ENCODE assay signal across 9 mouse cellular contexts in the genomic region with DNA sequence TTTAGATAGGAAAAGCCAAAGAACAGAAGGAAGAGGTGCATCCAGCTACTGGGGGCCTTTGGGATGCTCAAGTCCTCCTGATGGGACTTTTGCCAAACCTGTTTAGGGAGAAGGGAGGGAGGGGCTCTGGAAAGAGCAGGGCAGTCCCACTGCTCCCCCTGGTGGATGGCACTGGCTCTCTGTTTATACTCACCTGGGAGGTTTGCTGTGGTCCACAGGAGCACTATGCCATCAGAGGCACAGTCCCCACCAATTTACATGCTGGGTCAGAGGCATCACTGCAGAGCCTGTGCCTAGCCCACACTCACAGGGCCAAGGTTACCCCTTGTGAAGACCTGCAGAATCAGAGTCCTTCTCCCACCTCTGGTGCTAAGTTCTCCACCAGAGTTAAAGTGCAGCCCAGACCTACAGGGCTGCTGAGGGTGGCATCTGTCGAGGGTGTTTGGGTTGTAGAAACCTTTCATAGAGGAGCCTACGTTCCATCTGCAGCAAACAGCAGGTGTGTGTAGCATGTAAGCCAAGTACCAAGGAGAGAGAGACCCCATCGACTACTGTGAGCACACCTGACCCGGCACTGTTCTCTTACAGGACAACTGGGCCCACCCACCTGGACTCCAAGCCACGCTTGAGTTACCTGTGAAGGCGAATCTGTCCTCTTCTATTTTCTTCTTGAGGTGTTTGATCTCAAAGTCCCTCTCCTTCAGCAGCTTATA. TPM values are rescaled to one million over a fixed set of nuclear protein-coding genes. Genes with fewer than 3 reads are reported as not detected.
A peak's percentile ranks its signal among the peaks of the same experiment; 100 is the strongest.
DNase-seq lines count a peak whose midpoint lies in the region; ATAC-seq and TF ChIP-seq lines count a peak whose summit lies in the region.
"Had no signal": no experiment of that assay in that cellular context is flagged by ENCODE, and none has a peak within 500 bp of the region (broad histone marks: within the 10 kb centered on the region; RNA-seq: fewer than 3 reads in every experiment).

No protein-coding gene starts in this region.

- H3K79me3 ChIP-seq in C2C12 (ENCODE audit: low read depth) = no peaks in the 10 kb centered on the region

- H3K4me3 ChIP-seq in hindbrain, embryonic 16.5 days (ENCODE audit: low read length) = no peak overlapping the region
- H3K4me3 ChIP-seq in hindbrain, embryonic 14.5 days (replicated peaks; ENCODE audit: low read length) = no peak overlapping the region
- no peak overlapping the region for H3K4me3 ChIP-seq in C2C12 (ENCODE audit: insufficient read depth, poor library complexity, severe bottlenecking)
- H3K4me3 ChIP-seq: liver, embryonic 13.5 days had no signal

- H3K9me3 ChIP-seq in hindbrain, embryonic 16.5 days (ENCODE audit: control insufficient read depth, low read length) = no peaks in the 10 kb centered on the region
- no peaks in the 10 kb centered on the region for H3K9me3 ChIP-seq in hindbrain, embryonic 14.5 days (ENCODE audit: control insufficient read depth, low read length)
- H3K9me3 ChIP-seq: liver, embryonic 13.5 days had no signal

- H3K36me3 ChIP-seq in hindbrain, embryonic 16.5 days (ENCODE audit: control insufficient read depth, insufficient read depth, low read length) = no peaks in the 10 kb centered on the region
- no peaks in the 10 kb centered on the region for H3K36me3 ChIP-seq in hindbrain, embryonic 14.5 days (replicated peaks; ENCODE audit: control insufficient read depth, insufficient read depth)
- H3K36me3 ChIP-seq in C2C12 (ENCODE audit: control insufficient read depth, insufficient read depth) = no peaks in the 10 kb centered on the region
- H3K36me3 ChIP-seq: liver, embryonic 13.5 days had no signal

- peak; percentile 73 for TF ChIP-seq CTCF in C2C12 (IDR thresholded peaks at IDR 0.05; ENCODE audit: control insufficient read depth, insufficient read depth, insufficient read length)

- WGBS in hindbrain, embryonic 16.5 days = 87% methylated on average over 6 of the region's 6 CpGs
- 79% methylated on average over 6 of the region's 6 CpGs for WGBS in hindbrain, embryonic 14.5 days

- no peak for DNase-seq in hindbrain, embryonic 14.5 days (ENCODE audit: low spot score)
- DNase-seq in R1 (ENCODE audit: low read depth, low spot score) = peak; percentile 64
- peak; percentile 32 for DNase-seq in embryo, embryonic 11 days
- peak; percentile 55 to 82 for DNase-seq in kidney, postnatal 36 days
- DNase-seq in naive thymus-derived CD4-positive, alpha-beta T cell, adult 2 months (ENCODE audit: low read depth) = peak; percentile 61

- H3K4me2 ChIP-seq in hindbrain, embryonic 16.5 days (ENCODE audit: low read length) = no peak overlapping the region
- H3K4me2 ChIP-seq in hindbrain, embryonic 14.5 days (replicated peaks) = no peak overlapping the region
- H3K4me2 ChIP-seq: liver, embryonic 13.5 days had no signal

- ATAC-seq in hindbrain, embryonic 16.5 days = peak; percentile 34; the same call in 1 of the 2 replicates
- no peak; the same call in 1 of the 2 replicates for ATAC-seq in hindbrain, embryonic 14.5 days (ENCODE audit: low FRiP score)
- ATAC-seq in monocyte, adult 5-6 weeks (replicated peaks; ENCODE audit: insufficient number of reproducible peaks, low FRiP score, low TSS enrichment, poor library complexity, severe bottlenecking) = no peak

- no peak overlapping the region for H3K9ac ChIP-seq in hindbrain, embryonic 16.5 days (ENCODE audit: low read depth, low read length)
- no peak overlapping the region for H3K9ac ChIP-seq in hindbrain, embryonic 14.5 days
- H3K9ac ChIP-seq: liver, embryonic 13.5 days had no signal

- no peaks in the 10 kb centered on the region for H3K4me1 ChIP-seq in hindbrain, embryonic 16.5 days (ENCODE audit: control insufficient read depth, insufficient read depth, low read depth, low read length)
- no peaks in the 10 kb centered on the region for H3K4me1 ChIP-seq in hindbrain, embryonic 14.5 days (replicated peaks; ENCODE audit: control insufficient read depth, insufficient read depth, low read length)
- H3K4me1 ChIP-seq: liver, embryonic 13.5 days had no signal

- no peaks in the 10 kb centered on the region for H3K79me2 ChIP-seq in C2C12 (ENCODE audit: control insufficient read depth, insufficient read depth)

- H3K27ac ChIP-seq in hindbrain, embryonic 16.5 days (ENCODE audit: low read depth, low read length) = no peak overlapping the region
- no peak overlapping the region for H3K27ac ChIP-seq in hindbrain, embryonic 14.5 days
- H3K27ac ChIP-seq: liver, embryonic 13.5 days had no signal

- H3ac ChIP-seq in C2C12 (ENCODE audit: control insufficient read depth, insufficient read length, low read depth) = no peak overlapping the region

- no peaks in the 10 kb centered on the region for H3K27me3 ChIP-seq in hindbrain, embryonic 16.5 days (replicated peaks; ENCODE audit: control insufficient read depth, insufficient read depth, low read length)
- H3K27me3 ChIP-seq in hindbrain, embryonic 14.5 days (ENCODE audit: control insufficient read depth, insufficient read depth, low read length) = no peaks in the 10 kb centered on the region
- H3K27me3 ChIP-seq in C2C12 (ENCODE audit: control insufficient read depth, insufficient read depth, insufficient read length) = peaks cover 17% of the 10 kb centered on the region
- H3K27me3 ChIP-seq: liver, embryonic 13.5 days had no signal

TF ChIP-seq in C2C12, 6 proteins besides CTCF, POLR2A, EP300 and RAD21:
- no peak for TF ChIP-seq FOSL1 (IDR thresholded peaks at IDR 0.05; ENCODE audit: insufficient read depth, low read length, poor library complexity, severe bottlenecking)
- no peak for TF ChIP-seq MYOD1 (IDR thresholded peaks at IDR 0.05; ENCODE audit: control insufficient read depth, insufficient read length, low read depth)
- TF ChIP-seq CEBPB (IDR thresholded peaks at IDR 0.05; ENCODE audit: low read depth) = no peak
- no peak for TF ChIP-seq USF1 (IDR thresholded peaks at IDR 0.05; ENCODE audit: low read depth)
- TF ChIP-seq MYOG (IDR thresholded peaks at IDR 0.05; ENCODE audit: control insufficient read depth, extremely low read depth, insufficient read length) = no peak

RNA-seq across cellular contexts. Expression of a gene that starts 8.9 kb away (rescaled TPM):
- polyA plus RNA-seq in hindbrain, embryonic 16.5 days (2015; fragmentation: Nextera tagmentation; extraction: Ambion mirVana) = 2.8 and 3.6 TPM in 2 replicates
- polyA plus RNA-seq in hindbrain, embryonic 14.5 days (2014; fragmentation: Nextera tagmentation; extraction: Ambion mirVana) = 1.9 and 2.2 TPM in 2 replicates
- polyA plus RNA-seq in C2C12 (2012; fragmentation: generic; extraction: Trizol) = 0.12 TPM
- total RNA-seq in monocyte, adult 5-6 weeks (2017) = 0.53 to 0.58 TPM in 2 of 3 replicates, not detected in the other
- polyA plus RNA-seq: liver, embryonic 13.5 days had no signal

RNA-seq across cellular contexts. Expression of a gene that starts 27.8 kb away (rescaled TPM):
- 160 and 166 TPM in 2 replicates for polyA plus RNA-seq in hindbrain, embryonic 16.5 days (2015; fragmentation: Nextera tagmentation; extraction: Ambion mirVana)
- polyA plus RNA-seq in hindbrain, embryonic 14.5 days (2014; fragmentation: Nextera tagmentation; extraction: Ambion mirVana) = 146 and 158 TPM in 2 replicates
- polyA plus RNA-seq in C2C12 (2012; fragmentation: generic; extraction: Trizol) = 55.5 TPM
- 32.4 to 39.0 TPM (median 35.7 TPM) in 3 replicates for total RNA-seq in monocyte, adult 5-6 weeks (2017)

RNA-seq across cellular contexts. Expression of a gene that starts 38.1 kb away (rescaled TPM):
- polyA plus RNA-seq in hindbrain, embryonic 16.5 days (2015; fragmentation: Nextera tagmentation; extraction: Ambion mirVana) = 0.50 and 0.55 TPM in 2 replicates
- 0.31 TPM in 1 of 2 replicates, not detected in the other for polyA plus RNA-seq in hindbrain, embryonic 14.5 days (2014; fragmentation: Nextera tagmentation; extraction: Ambion mirVana)
- polyA plus RNA-seq in C2C12 (2012; fragmentation: generic; extraction: Trizol) = 0.07 TPM
- total RNA-seq in monocyte, adult 5-6 weeks (2017) = not detected in 3 replicates

RNA-seq across cellular contexts. Expression of a gene that starts 53.0 kb away (rescaled TPM):
- polyA plus RNA-seq in hindbrain, embryonic 16.5 days (2015; fragmentation: Nextera tagmentation; extraction: Ambion mirVana) = 1.9 and 3.3 TPM in 2 replicates
- 1.6 and 2.3 TPM in 2 replicates for polyA plus RNA-seq in hindbrain, embryonic 14.5 days (2014; fragmentation: Nextera tagmentation; extraction: Ambion mirVana)
- 2.7 TPM for polyA plus RNA-seq in C2C12 (2012; fragmentation: generic; extraction: Trizol)
- total RNA-seq in monocyte, adult 5-6 weeks (2017) = not detected in 3 replicates
